Mouse (Mus musculus) ES-CJ7 (cell line): ENCODE measurements at regions not wholly inside any gene's neighbourhood (a gene's known extent, or its start where the extent isn't known, plus 50 kb on each side); places are given as distances from the start of the nearest gene placed in this dataset.
A peak's percentile ranks its signal among the peaks of the same experiment; 100 is the strongest.

Experiments
- DNase-seq: peaks from one replicate; pipeline ENCODE4 v3.0.0; 2011; ENCODE audit warnings: low read depth, low spot score

GRCm38 (mm10) chr6:79387732-79388131, 430.0 kb upstream of the Gm20594 start:
- peak; percentile 9 for DNase-seq

- peak; percentile 67 for DNase-seq
Observed at GRCm38 (mm10) chr6:79401090-79401489, 416.6 kb upstream of the Gm20594 start.

GRCm38 (mm10) chr6:79408955-79409354, 408.8 kb upstream of the Gm20594 start:
- no peak for DNase-seq

- DNase-seq: no peak
Observed at GRCm38 (mm10) chr6:79445821-79446220, 371.9 kb upstream of the Gm20594 start.

GRCm38 (mm10) chr6:79491245-79491644, 326.5 kb upstream of the Gm20594 start:
- no peak for DNase-seq

- no peak for DNase-seq
Observed at GRCm38 (mm10) chr6:79500649-79501048, 317.1 kb upstream of the Gm20594 start.
